Mouse (Mus musculus) heart, adult 2 months (tissue): Measurements from ENCODE around the gene Mlana. TPM values are rescaled to one million over a fixed set of nuclear protein-coding genes. Genes with fewer than 3 reads are reported as not detected.

Source experiments
- DNase-seq, 2 experiments: peaks; one replicate each; pipeline ENCODE4 v3.0.0; 2021
- H3K27ac ChIP-seq: fragments of 200-600 bp; 2 replicates; pipeline ENCODE4 v1.8.1; 2022
- H3K27me3 ChIP-seq: fragments of 200-500 bp; 2 replicates; pipeline ENCODE4 v1.6.1; 2012; ENCODE audit warnings: mild to moderate bottlenecking, low read length, inconsistent platforms, mixed read lengths; ENCODE audit not compliant: control insufficient read depth, insufficient read depth
- H3K36me3 ChIP-seq: fragments of 200-500 bp; 2 replicates; pipeline ENCODE4 v1.6.1; 2012; ENCODE audit warnings: low read length, inconsistent platforms; ENCODE audit not compliant: control insufficient read depth, insufficient read depth
- H3K4me1 ChIP-seq: fragments of 200-500 bp; 2 replicates; pipeline ENCODE4 v1.6.1; 2011; ENCODE audit warnings: low read length; ENCODE audit not compliant: control insufficient read depth, insufficient read depth
- H3K4me3 ChIP-seq: fragments of 200-600 bp; 2 replicates; pipeline ENCODE4 v1.8.1; 2022
- H3K79me2 ChIP-seq: fragments of 200-500 bp; replicated peaks from 2 replicates; pipeline ENCODE4 v1.6.1; 2012; ENCODE audit warnings: mild to moderate bottlenecking, inconsistent platforms, low read length, moderate library complexity, mixed read lengths; ENCODE audit not compliant: control insufficient read depth, insufficient read depth
- H3K9ac ChIP-seq: fragments of 200-500 bp; 2 replicates; pipeline ENCODE4 v1.6.1; 2012; ENCODE audit warnings: low read depth, mild to moderate bottlenecking, control low read depth, inconsistent platforms, low read length, mixed read lengths
- CTCF ChIP-seq: fragments of 200-600 bp; IDR thresholded peaks from 2 replicates; pipeline ENCODE4 v1.8.1; 2022; ENCODE audit warnings: antibody characterized with exemption, mild to moderate bottlenecking, moderate library complexity
- EP300 ChIP-seq: fragments of 200-500 bp; IDR thresholded peaks from 2 replicates; pipeline ENCODE4 v1.6.1; 2011; ENCODE audit warnings: low read depth, low read length, control low read depth; ENCODE audit not compliant: insufficient read depth
- POLR2A ChIP-seq: fragments of 200-500 bp; IDR thresholded peaks from 2 replicates; pipeline ENCODE4 v1.6.1; 2011; ENCODE audit warnings: mild to moderate bottlenecking, low read depth, low read length, control low read depth; ENCODE audit not compliant: insufficient read depth
- WGBS: fragments of 180-500 bp; shearing (Covaris S2); methylation state at CpG from one replicate; pipeline ENCODE4 v1.1.7; 2018; 5-methylcytosine and 5-hydroxymethylcytosine counted together
- intact Hi-C: fragments of 180-260 bp; cut with DNase I; formaldehyde crosslinking; loops from one replicate; pipeline ENCODE4 v1.15.1; 2025
- long read RNA-seq: library from polyadenylated mRNA; stranded (forward); transcript quantifications from one replicate; pipeline ENCODE4 v2.0.0, GENCODE M21; 2021
- polyA plus RNA-seq: library from polyadenylated mRNA; depleted of rRNA; stranded (reverse); fragments of >200 nt; gene quantifications from 2 replicates; pipeline ENCODE4 v1.2.3, GENCODE M21; 2012; rRNA removed
- total RNA-seq, 2 experiments: library from RNA; stranded (reverse); gene quantifications; 2 replicates each; pipeline ENCODE4 v1.2.3; 2021

Mlana gene
- 1 to 10 TPM in 1 of 2 experiments, under 1 TPM in 1; 0.59 to 1.4 TPM for total RNA-seq
- 3.9 and 4.2 TPM in 2 replicates for polyA plus RNA-seq
- long read RNA-seq, partial matches to known transcripts: 0 of 1 reads
- long read RNA-seq, other reads (novel, unspliced or antisense): 0 of 1 reads

- intact Hi-C loops: no loop called here
- no peak for TF ChIP-seq POLR2A
- no peak for TF ChIP-seq EP300
- TF ChIP-seq CTCF: no peak
- Histone ChIP-seq H3K4me1 (no peaks in the 10 kb centered on the region), H3K9ac (no peak within 1 kb of the TSS), H3K4me3 (no peak within 1 kb of the TSS), H3K27me3 (no peaks in the 10 kb centered on the region), H3K79me2 (no peaks in the 10 kb centered on the region), H3K36me3 (no peaks in the 10 kb centered on the region), H3K27ac (no peak within 1 kb of the TSS)
- WGBS: 32% methylated on average over 3 of the region's 3 CpGs
- DNase-seq: no peak
These were observed at the start of gene Mlana for GRCm38 (mm10) chr19:29697245-29697874. TSS of gene Mlana (plus strand) at chr19:29697824.

- H3K4me3 ChIP-seq: peak overlapping the region; percentile 77
- intact Hi-C loops: no loop called here
- no peak for DNase-seq
These were observed 49.1 kb upstream of the Mlana start for GRCm38 (mm10) chr19:29648550-29648914.

DNA sequence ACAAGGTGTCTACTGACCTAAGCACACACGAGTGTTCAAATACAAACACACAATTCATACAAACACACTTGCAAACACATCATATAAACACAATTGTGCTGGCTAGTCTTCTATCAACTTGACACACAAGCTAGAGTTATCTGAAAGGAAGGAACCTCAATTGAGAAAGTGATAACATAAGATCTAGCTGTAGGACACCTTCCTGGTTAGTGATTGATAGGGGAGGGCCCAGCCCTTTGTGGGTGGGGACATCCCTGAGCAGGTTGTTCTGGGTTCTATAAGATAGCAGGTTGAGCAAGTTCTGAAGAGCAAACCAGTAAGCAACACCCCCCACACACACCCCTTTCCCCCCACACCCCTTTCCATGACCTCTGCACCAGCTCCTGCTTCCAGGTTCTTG, 47.9 kb upstream of the Mlana start:
- Histone ChIP-seq H3K79me2 (no peaks in the 10 kb centered on the region), H3K36me3 (no peaks in the 10 kb centered on the region), H3K9ac (no peak overlapping the region), H3K27ac (no peak overlapping the region), H3K27me3 (no peaks in the 10 kb centered on the region), H3K4me1 (no peaks in the 10 kb centered on the region; the same call in 1 of the 2 replicates), H3K4me3 (no peak overlapping the region)
- WGBS: 89% methylated on average over 1 of the region's 1 CpGs
- intact Hi-C loops: no loop called here
- no peak for DNase-seq
- TF ChIP-seq EP300 (no peak), CTCF (no peak), POLR2A (no peak)

More at GRCm38 (mm10) chr19:29648550-29648914, 49.1 kb upstream of the Mlana start:
- TF ChIP-seq POLR2A: no peak
- no peak for TF ChIP-seq EP300
- TF ChIP-seq CTCF: no peak
- no peaks in the 10 kb centered on the region for H3K36me3 ChIP-seq
- peak overlapping the region; percentile 82 for H3K27ac ChIP-seq
- H3K79me2 ChIP-seq: no peaks in the 10 kb centered on the region
- no peaks in the 10 kb centered on the region for H3K27me3 ChIP-seq
- H3K4me1 ChIP-seq: no peaks in the 10 kb centered on the region; the same call in 1 of the 2 replicates
- no peak overlapping the region for H3K9ac ChIP-seq
- 35% methylated on average over 4 of the region's 4 CpGs for WGBS

DNA sequence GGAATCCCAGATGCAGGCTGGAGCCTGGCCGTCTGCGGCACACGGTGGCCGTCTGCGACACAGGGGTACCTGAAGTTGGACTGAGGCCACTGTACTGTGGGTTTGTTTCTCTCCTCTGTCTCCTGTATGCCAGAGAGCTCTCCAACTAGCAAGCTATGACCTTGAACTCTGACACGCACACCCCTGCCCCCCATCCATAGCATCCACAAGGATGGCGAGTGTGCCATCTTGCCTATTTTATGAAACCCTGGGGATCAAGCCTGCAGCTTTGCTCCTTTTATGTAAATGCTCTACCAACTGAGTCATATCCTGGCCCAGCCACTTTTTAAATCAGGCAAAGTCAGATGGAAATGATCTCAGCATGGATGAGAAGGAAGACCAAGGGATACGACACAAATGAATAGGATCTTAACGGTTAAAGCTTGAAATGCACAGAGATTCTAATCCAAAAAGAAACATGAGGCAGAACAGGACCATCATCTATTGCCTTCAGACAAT, 43.8 kb upstream of the Mlana start:
- DNase-seq: no peak
- TF ChIP-seq CTCF: no peak
- H3K36me3 ChIP-seq: no peaks in the 10 kb centered on the region
- H3K79me2 ChIP-seq: no peaks in the 10 kb centered on the region
- 68% methylated on average over 9 of the region's 9 CpGs for WGBS
- intact Hi-C loops: no loop called here
- H3K4me1 ChIP-seq: no peaks in the 10 kb centered on the region
- no peak overlapping the region for H3K9ac ChIP-seq
- H3K27me3 ChIP-seq: no peaks in the 10 kb centered on the region
- H3K4me3 ChIP-seq: no peak overlapping the region
- no peak overlapping the region for H3K27ac ChIP-seq

DNA sequence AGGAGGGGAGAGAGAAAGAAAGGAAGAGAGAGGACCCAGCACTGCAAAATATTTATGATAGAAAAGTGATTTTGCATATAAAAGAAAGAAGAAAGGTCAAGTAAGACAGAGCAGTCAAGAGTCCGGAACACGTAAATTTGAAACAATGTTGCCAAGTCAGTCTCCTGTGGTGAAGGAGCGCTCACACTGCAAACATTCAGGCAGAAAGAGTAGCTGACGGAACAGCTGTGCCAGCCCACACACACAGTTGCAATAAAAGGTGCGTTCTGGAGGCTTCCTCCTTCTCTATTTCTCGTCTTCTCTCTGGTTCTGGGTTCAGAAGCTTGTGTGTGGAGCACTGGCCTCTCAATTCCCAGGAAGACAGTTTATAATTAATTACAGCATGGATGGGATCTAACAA, 42.5 kb upstream of the Mlana start:
- no peak for DNase-seq
- H3K4me1 ChIP-seq: no peaks in the 10 kb centered on the region
- H3K79me2 ChIP-seq: no peaks in the 10 kb centered on the region
- no peak overlapping the region for H3K4me3 ChIP-seq
- no peak overlapping the region for H3K9ac ChIP-seq
- H3K36me3 ChIP-seq: no peaks in the 10 kb centered on the region
- no peak for TF ChIP-seq EP300
- TF ChIP-seq POLR2A: no peak
- no peak for TF ChIP-seq CTCF
- intact Hi-C loops: no loop called here
- no peak overlapping the region for H3K27ac ChIP-seq
- WGBS: 71% methylated on average over 6 of the region's 6 CpGs
- no peaks in the 10 kb centered on the region for H3K27me3 ChIP-seq

DNA sequence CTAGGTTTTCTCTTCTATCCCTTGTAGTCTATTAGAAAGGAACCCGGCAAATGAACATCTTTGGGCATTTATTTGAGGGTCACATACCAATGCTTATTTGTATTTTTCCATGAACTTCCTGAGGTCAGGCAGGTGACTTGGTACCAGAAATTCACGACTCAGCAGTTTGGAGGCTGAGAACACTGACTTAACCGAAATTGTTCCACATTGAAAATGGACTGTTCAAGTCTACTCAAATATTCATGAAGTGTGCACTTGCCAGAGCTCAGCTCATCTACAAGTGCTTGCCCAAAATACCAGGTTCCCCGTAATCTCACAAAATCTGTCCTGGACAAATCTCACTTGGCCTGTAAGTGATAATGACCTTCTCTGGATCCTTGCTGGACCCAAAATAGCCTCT, 41.6 kb upstream of the Mlana start:
- intact Hi-C loops: no loop called here
- no peak for DNase-seq
- WGBS: 77% methylated on average over 4 of the region's 4 CpGs
- no peaks in the 10 kb centered on the region for H3K36me3 ChIP-seq
- H3K27ac ChIP-seq: no peak overlapping the region
- no peaks in the 10 kb centered on the region for H3K79me2 ChIP-seq
- no peak overlapping the region for H3K9ac ChIP-seq
- TF ChIP-seq EP300: no peak
- no peak for TF ChIP-seq CTCF
- no peak for TF ChIP-seq POLR2A
- H3K27me3 ChIP-seq: no peaks in the 10 kb centered on the region
- no peak overlapping the region for H3K4me3 ChIP-seq
- no peaks in the 10 kb centered on the region for H3K4me1 ChIP-seq
